Mouse (Mus musculus) MEL (cell line): ENCODE measurements around the gene Dsn1. TPM values are rescaled to one million over a fixed set of nuclear protein-coding genes. Genes with fewer than 3 reads are reported as not detected.

Experiments
- DNase-seq: peaks from one replicate; pipeline ENCODE4 v3.0.0; 2011; ENCODE audit warnings: low read depth, low spot score
- H3K27ac ChIP-seq: 2 replicates; pipeline ENCODE4 v1.5.1; 2012; ENCODE audit warnings: low read depth, mild to moderate bottlenecking, control low read depth, low read length, moderate library complexity; ENCODE audit not compliant: control insufficient read depth
- H3K27me3 ChIP-seq, 2 experiments: fragments of 150-350 bp in 1 of 2; sonication (generic) in 1 of 2; 2 replicates each; pipeline ENCODE4 v1.6.1; 2012; ENCODE audit warnings: low read length in 2 of 2, mild to moderate bottlenecking in 2 of 2, improper control_type of control experiment in 1 of 2, moderate library complexity in 1 of 2; ENCODE audit not compliant: insufficient read depth in 2 of 2, control insufficient read depth in 1 of 2
- H3K36me3 ChIP-seq, 2 experiments: 2 replicates each; pipeline ENCODE4 v1.6.1; 2012 to 2014; ENCODE audit warnings: low read length in 2 of 2, improper control_type of control experiment in 1 of 2, inconsistent platforms in 1 of 2, mild to moderate bottlenecking in 1 of 2; ENCODE audit not compliant: insufficient read depth in 2 of 2, control insufficient read depth in 1 of 2
- H3K4me1 ChIP-seq, 2 experiments: fragments of 150-350 bp in 1 of 2; sonication (generic) in 1 of 2; 2 replicates each; pipeline ENCODE4 v1.6.1; 2012; ENCODE audit warnings: low read length in 2 of 2, improper control_type of control experiment in 1 of 2, mild to moderate bottlenecking in 1 of 2; ENCODE audit not compliant: insufficient read depth in 2 of 2, control insufficient read depth in 1 of 2
- H3K4me3 ChIP-seq, 2 experiments: fragments of 150-350 bp in 1 of 2; sonication (generic) in 1 of 2; 2 replicates each; pipeline ENCODE4 v1.5.1; 2012; ENCODE audit warnings: low read depth in 2 of 2, low read length in 2 of 2, mild to moderate bottlenecking in 2 of 2, moderate library complexity in 2 of 2, control low read depth in 1 of 2, improper control_type of control experiment in 1 of 2; ENCODE audit not compliant: control insufficient read depth in 1 of 2, insufficient read depth in 1 of 2
- H3K79me2 ChIP-seq: 2 replicates; pipeline ENCODE4 v1.6.1; 2012; ENCODE audit warnings: mild to moderate bottlenecking, low read length, moderate library complexity; ENCODE audit not compliant: control insufficient read depth, poor library complexity, insufficient read depth
- H3K9ac ChIP-seq: 2 replicates; pipeline ENCODE4 v1.6.1; 2012; ENCODE audit warnings: low read depth, mild to moderate bottlenecking, control low read depth, low read length, moderate library complexity; ENCODE audit not compliant: control insufficient read depth, poor library complexity, severe bottlenecking
- H3K9me3 ChIP-seq: fragments of 150-350 bp; sonication (generic); replicated peaks from 2 replicates; pipeline ENCODE4 v1.6.1; 2012; ENCODE audit warnings: mild to moderate bottlenecking, low read length, improper control_type of control experiment, moderate library complexity; ENCODE audit not compliant: insufficient read depth
- CHD2 ChIP-seq: IDR thresholded peaks from 2 replicates; pipeline ENCODE4 v1.6.1; 2011; ENCODE audit warnings: low read length, improper control_type of control experiment
- CTCF ChIP-seq, 3 experiments: IDR thresholded peaks in 2 of 3; conservative IDR thresholded peaks in 1 of 3; 2 replicates each; pipeline ENCODE4 v1.5.1; 2011 to 2012; ENCODE audit warnings: low read length in 3 of 3, low read depth in 2 of 3, mild to moderate bottlenecking in 2 of 3, improper control_type of control experiment in 1 of 3, inconsistent platforms in 1 of 3, mixed read lengths in 1 of 3, moderate library complexity in 1 of 3; ENCODE audit not compliant: control insufficient read depth in 1 of 3, insufficient read depth in 1 of 3, poor library complexity in 1 of 3, severe bottlenecking in 1 of 3
- EP300 ChIP-seq, 2 experiments: IDR thresholded peaks; 2 replicates each; pipeline ENCODE4 v1.6.1; 2011; ENCODE audit warnings: improper control_type of control experiment in 2 of 2, low read length in 2 of 2, low read depth in 1 of 2, mild to moderate bottlenecking in 1 of 2
- GABPA ChIP-seq: IDR thresholded peaks from 2 replicates; pipeline ENCODE4 v1.6.1; 2012; ENCODE audit warnings: low read depth, mild to moderate bottlenecking, inconsistent platforms, low read length, improper control_type of control experiment, moderate library complexity
- GATA1 ChIP-seq: IDR thresholded peaks from 2 replicates; pipeline ENCODE4 v1.6.1; 2011; ENCODE audit warnings: low read depth, low read length, improper control_type of control experiment
- HCFC1 ChIP-seq: IDR thresholded peaks from 2 replicates; pipeline ENCODE4 v1.6.1; 2012; ENCODE audit warnings: low read depth, mild to moderate bottlenecking, inconsistent platforms, low read length, improper control_type of control experiment, moderate library complexity
- MEF2A ChIP-seq: IDR thresholded peaks from 2 replicates; pipeline ENCODE4 v1.6.1; 2014; ENCODE audit warnings: low read depth, mild to moderate bottlenecking, inconsistent platforms, low read length, improper control_type of control experiment; ENCODE audit not compliant: poor library complexity, insufficient replicate concordance, severe bottlenecking; ENCODE audit errors: extremely low read depth
- MXI1 ChIP-seq: IDR thresholded peaks from 2 replicates; pipeline ENCODE4 v1.6.1; 2011; ENCODE audit warnings: mild to moderate bottlenecking, low read depth, low read length, improper control_type of control experiment
- MYB ChIP-seq: IDR thresholded peaks from 2 replicates; pipeline ENCODE4 v1.6.1; 2011; ENCODE audit warnings: mild to moderate bottlenecking, low read depth, low read length, improper control_type of control experiment
- MYC ChIP-seq: IDR thresholded peaks from 2 replicates; pipeline ENCODE4 v1.6.1; 2011; ENCODE audit warnings: low read depth, mild to moderate bottlenecking, low read length, improper control_type of control experiment, moderate library complexity
- RAD21 ChIP-seq: IDR thresholded peaks from 2 replicates; pipeline ENCODE4 v1.6.1; 2011; ENCODE audit warnings: mild to moderate bottlenecking, low read depth, low read length, improper control_type of control experiment
- SMC3 ChIP-seq: IDR thresholded peaks from 2 replicates; pipeline ENCODE4 v1.6.1; 2011; ENCODE audit warnings: low read depth, low read length, improper control_type of control experiment
- USF2 ChIP-seq, 2 experiments: IDR thresholded peaks; 2 replicates each; pipeline ENCODE4 v1.6.1; 2011 to 2012; ENCODE audit warnings: improper control_type of control experiment in 2 of 2, low read length in 2 of 2, borderline replicate concordance in 1 of 2, inconsistent platforms in 1 of 2, low read depth in 1 of 2, mild to moderate bottlenecking in 1 of 2; ENCODE audit not compliant: insufficient read depth in 1 of 2
- ZKSCAN1 ChIP-seq: IDR thresholded peaks from 2 replicates; pipeline ENCODE4 v1.6.1; 2012; ENCODE audit warnings: low read depth, mild to moderate bottlenecking, inconsistent platforms, low read length, improper control_type of control experiment, moderate library complexity
- ZNF384 ChIP-seq: IDR thresholded peaks from 2 replicates; pipeline ENCODE4 v1.6.1; 2012; ENCODE audit warnings: low read depth, mild to moderate bottlenecking, inconsistent platforms, low read length, improper control_type of control experiment
- polyA plus RNA-seq, 2 experiments: library from polyadenylated mRNA; stranded (reverse) in 1 of 2; unstranded in 1 of 2; fragments of >175 nt in 1 of 2; fragments of >200 nt in 1 of 2; gene quantifications; 2 replicates each; pipeline versions ENCODE4 v1.2.1 to v1.2.4; 2012; ENCODE audit warnings: low replicate concordance in 2 of 2, low read depth in 1 of 2; ENCODE audit not compliant: insufficient read length in 2 of 2, insufficient read depth in 1 of 2, missing spikeins in 1 of 2
- total RNA-seq: library from RNA; depleted of rRNA; stranded (reverse); fragments of 300-350 nt; gene quantifications from 2 replicates; pipeline ENCODE4 v1.2.3, GENCODE M21; 2012

Gene Dsn1
- total and polyA plus RNA-seq, 3 experiments: 29.3 to 33.2 TPM; not detected in 1

GRCm38 (mm10) chr2:157037303-157037702 is 30.3 kb upstream of the Dsn1 start:
- H3K4me3 ChIP-seq: no peak overlapping the region
- H3K4me1 ChIP-seq: no peaks in the 10 kb centered on the region
- no peaks in the 10 kb centered on the region for H3K36me3 ChIP-seq

GRCm38 (mm10) chr2:157036400-157036799 is 29.4 kb upstream of the Dsn1 start:
- H3K9me3 ChIP-seq: no peaks in the 10 kb centered on the region
- H3K36me3 ChIP-seq: no peaks in the 10 kb centered on the region
- no peak for TF ChIP-seq RAD21
- TF ChIP-seq SMC3: no peak
- no peak for TF ChIP-seq ZNF384
- no peak for TF ChIP-seq EP300 (IDR thresholded peaks at IDR 0.05; ENCODE audit: low read depth in 1 of 2, low read length in 2 of 2)
- no peaks in the 10 kb centered on the region for H3K4me1 ChIP-seq
- H3K27me3 ChIP-seq: 0 out of 4 replicates have a peak, but pooled peaks cover 0 to 2% of the 10 kb centered on the region in 2 experiments
- H3K9ac ChIP-seq: no peak overlapping the region
- no peak for DNase-seq
- no peak overlapping the region for H3K27ac ChIP-seq
- no peaks in the 10 kb centered on the region for H3K79me2 ChIP-seq
- H3K4me3 ChIP-seq: no peak overlapping the region

More at GRCm38 (mm10) chr2:157037303-157037702, 30.3 kb upstream of the Dsn1 start:
- Histone ChIP-seq H3K27ac (no peak overlapping the region), H3K27me3 (0 out of 4 replicates have a peak, but pooled peaks cover 0 to 2% of the 10 kb centered on the region in 2 experiments), H3K9ac (no peak overlapping the region), H3K9me3 (no peaks in the 10 kb centered on the region), H3K79me2 (no peaks in the 10 kb centered on the region)
- TF ChIP-seq MYB (no peak), ZKSCAN1 (no peak), CHD2 (no peak), MXI1 (no peak), HCFC1 (no peak), MEF2A (no peak), GABPA (no peak), GATA1 (no peak), CTCF (IDR thresholded peaks at IDR 0.05 in 2 of 3, conservative IDR thresholded peaks at IDR 0.05 in 1 of 3; ENCODE audit: control insufficient read depth in 1 of 3, insufficient read depth in 1 of 3, low read depth in 2 of 3, low read length in 3 of 3, poor library complexity in 1 of 3, severe bottlenecking in 1 of 3) (no peak)
- no peak for DNase-seq

GRCm38 (mm10) chr2:157035371-157035770 is 28.4 kb upstream of the Dsn1 start:
- no peak overlapping the region for H3K9ac ChIP-seq
- no peaks in the 10 kb centered on the region for H3K9me3 ChIP-seq
- TF ChIP-seq USF2 (IDR thresholded peaks at IDR 0.05; ENCODE audit: borderline replicate concordance in 1 of 2, insufficient read depth in 1 of 2, low read depth in 1 of 2, low read length in 2 of 2): no peak
- TF ChIP-seq MYC: no peak
- no peaks in the 10 kb centered on the region for H3K79me2 ChIP-seq
- no peaks in the 10 kb centered on the region for H3K36me3 ChIP-seq
- DNase-seq: no peak
- no peak overlapping the region for H3K27ac ChIP-seq
- H3K4me1 ChIP-seq: no peaks in the 10 kb centered on the region
- 0 out of 4 replicates have a peak, but pooled peaks cover 0 to 2% of the 10 kb centered on the region in 2 experiments for H3K27me3 ChIP-seq
- H3K4me3 ChIP-seq: no peak overlapping the region
